Mouse (Mus musculus): Measurements from ENCODE around the gene Klk13. TPM values are rescaled to one million over a fixed set of nuclear protein-coding genes. Genes with fewer than 3 reads are reported as not detected.

Gene Klk13
- polyA plus RNA-seq (2014; fragmentation: Illumina TruSeq; extraction: RNeasy Lipid Tissue Mini Kit (QIAGEN cat#74804)), result not detected

DNA sequence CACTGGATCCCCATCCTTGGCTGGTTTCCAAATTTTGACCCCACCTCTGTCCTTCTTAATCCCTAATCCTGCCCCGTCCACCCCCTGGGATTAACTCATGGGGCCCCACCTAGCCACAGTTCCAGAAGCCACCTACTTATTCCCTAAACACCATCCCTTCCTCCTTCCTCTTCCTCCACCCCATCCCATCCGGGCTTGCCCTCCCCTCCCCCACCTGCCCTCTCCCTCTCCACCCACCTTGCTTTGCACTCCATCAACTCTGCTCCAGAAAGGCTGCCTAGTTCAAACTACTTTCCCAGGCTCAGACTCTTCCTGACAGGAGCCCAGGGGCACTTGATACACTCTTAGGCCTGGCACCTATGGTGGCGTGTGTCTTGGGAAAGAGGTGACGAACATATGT is at the start of gene Klk13:
Gene Klk13, plus strand, starts transcription at position 301 of the 400 bp plus-strand sequence.

DNA sequence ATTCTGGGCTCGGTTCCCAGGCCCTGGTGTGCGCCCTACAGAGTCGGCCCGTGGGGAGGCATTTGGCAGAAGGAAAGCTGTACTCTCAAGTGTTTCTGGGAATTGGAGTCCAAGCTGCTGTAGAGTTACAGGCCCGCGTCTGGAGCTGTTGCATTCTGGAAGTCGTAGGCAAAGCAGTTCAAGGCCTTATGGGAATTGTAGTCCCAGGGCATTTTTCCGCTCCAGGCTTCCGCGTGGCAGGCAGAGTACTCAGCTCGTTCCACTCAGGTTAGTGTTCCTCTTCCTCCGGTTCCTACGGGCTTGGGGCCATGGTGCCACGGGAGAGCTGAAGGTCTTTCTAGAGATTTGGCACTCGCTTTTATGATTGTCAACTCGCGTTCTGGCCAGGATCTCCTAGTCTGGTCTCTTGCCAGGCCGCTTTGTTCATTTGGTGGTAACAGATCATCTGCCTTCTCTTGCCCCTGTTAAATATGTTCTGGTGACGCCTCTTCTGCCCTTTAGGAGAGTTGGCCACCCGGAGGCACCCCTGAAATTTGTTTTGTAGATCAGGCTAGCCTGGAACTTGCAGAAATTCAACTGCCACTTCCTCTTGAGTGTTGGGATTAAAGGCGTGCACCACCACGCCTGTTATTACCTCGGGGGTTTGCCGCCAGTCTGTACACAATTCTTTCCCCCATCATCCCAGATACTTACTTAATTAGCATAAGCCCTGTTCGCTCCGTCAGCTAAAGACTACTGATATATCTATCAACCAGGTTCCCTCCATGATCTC is 40.4 kb upstream of the Klk13 start, which contains the start of gene Ctu1:
Gene Ctu1, plus strand, starts transcription at position 208 of the 772 bp plus-strand sequence.

DNA sequence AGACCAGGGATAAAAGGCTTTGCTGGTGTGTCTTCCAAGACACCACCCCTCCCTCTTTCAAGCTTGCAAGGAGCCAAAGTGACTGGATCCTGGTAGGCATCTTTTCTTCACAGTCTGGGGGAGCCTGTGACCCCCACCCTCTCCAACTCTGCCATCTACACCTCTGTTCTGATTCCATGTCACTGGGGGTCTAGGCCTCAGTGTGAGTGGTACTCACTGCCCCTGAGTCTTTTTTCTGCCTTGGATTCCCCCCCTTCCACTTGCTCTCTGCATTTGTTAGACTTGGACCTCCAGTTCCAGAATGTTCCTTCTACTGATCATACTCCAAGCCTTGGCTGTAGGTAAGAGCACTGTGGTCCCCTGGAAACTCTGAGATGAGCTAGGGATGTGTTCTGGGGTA is 22.2 kb upstream of the Klk13 start, which contains the start of gene Klk14:
Gene Klk14, plus strand, starts transcription at position 301 of the 400 bp plus-strand sequence.

DNA sequence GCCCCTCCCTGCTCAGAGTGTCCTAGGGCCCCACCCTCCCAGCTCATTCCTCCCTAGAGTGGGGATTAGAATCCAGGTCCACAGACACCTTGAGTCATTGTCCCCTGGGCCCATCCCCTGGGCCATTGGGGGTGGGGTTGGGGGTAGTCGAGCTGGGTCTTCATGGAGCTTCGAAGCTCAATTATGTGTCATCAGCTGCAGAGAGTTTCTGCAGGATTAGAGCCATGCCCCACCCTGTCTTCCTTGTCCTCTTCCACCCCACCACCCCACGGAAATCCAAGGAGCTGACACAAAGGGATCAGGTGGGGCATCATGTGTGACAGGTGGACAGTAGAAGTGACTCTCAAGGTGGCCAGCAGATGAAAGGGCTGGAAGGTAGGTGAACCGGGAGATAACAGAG is 56.2 kb downstream of the Klk13 start, which contains the start of gene Klk12:
Gene Klk12, plus strand, starts transcription at position 301 of the 400 bp plus-strand sequence.

DNA sequence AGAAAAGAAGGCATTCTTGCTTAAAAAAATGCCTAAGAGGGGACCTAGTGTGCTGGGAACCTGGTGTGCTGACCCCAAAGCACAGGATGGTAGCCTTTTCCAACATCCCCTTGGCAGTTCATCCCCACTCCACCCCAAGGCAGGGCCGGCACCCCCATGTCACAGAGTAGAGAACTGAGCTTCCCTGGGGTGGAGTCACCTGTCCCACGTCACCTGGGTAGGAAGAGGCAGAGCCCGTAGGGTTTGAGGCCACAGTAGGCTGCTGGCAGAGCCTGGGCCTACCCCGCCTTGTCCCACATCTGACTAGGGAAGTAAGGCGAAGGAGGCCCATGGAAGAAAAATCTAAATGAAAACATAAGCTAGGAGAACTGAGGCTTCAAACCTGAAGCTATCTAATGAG is 62.0 kb downstream of the Klk13 start, which contains the start of gene Klk11:
Gene Klk11, plus strand, starts transcription at position 241 of the 400 bp plus-strand sequence.

Other genes with a start within 250 kb of the Klk13 start
- gene Vsig10l, start 249.4 kb upstream of the Klk13 start, polyA plus RNA-seq (2014; fragmentation: Illumina TruSeq; extraction: RNeasy Lipid Tissue Mini Kit (QIAGEN cat#74804)), result 0.88 TPM
- not detected for gene Iglon5, start 222.5 kb upstream of the Klk13 start, polyA plus RNA-seq (2014; fragmentation: Illumina TruSeq; extraction: RNeasy Lipid Tissue Mini Kit (QIAGEN cat#74804))
- gene 4931406B18Rik, start 206.6 kb upstream of the Klk13 start, polyA plus RNA-seq (2014; fragmentation: Illumina TruSeq; extraction: RNeasy Lipid Tissue Mini Kit (QIAGEN cat#74804)), result not detected
- 5.7 TPM for gene Cd33, start 168.1 kb upstream of the Klk13 start, polyA plus RNA-seq (2014; fragmentation: Illumina TruSeq; extraction: RNeasy Lipid Tissue Mini Kit (QIAGEN cat#74804))
- gene Zfp658, start 150.3 kb upstream of the Klk13 start, polyA plus RNA-seq (2014; fragmentation: Illumina TruSeq; extraction: RNeasy Lipid Tissue Mini Kit (QIAGEN cat#74804)), result 3.5 TPM
- gene Zfp719, start 133.0 kb upstream of the Klk13 start, polyA plus RNA-seq (2014; fragmentation: Illumina TruSeq; extraction: RNeasy Lipid Tissue Mini Kit (QIAGEN cat#74804)), result 42.2 TPM
- gene Zfp819, start 105.4 kb upstream of the Klk13 start, polyA plus RNA-seq (2014; fragmentation: Illumina TruSeq; extraction: RNeasy Lipid Tissue Mini Kit (QIAGEN cat#74804)), result 0.20 TPM
- not detected for gene Ceacam18, start 77.9 kb upstream of the Klk13 start, polyA plus RNA-seq (2014; fragmentation: Illumina TruSeq; extraction: RNeasy Lipid Tissue Mini Kit (QIAGEN cat#74804))
- gene Siglece, start 52.4 kb upstream of the Klk13 start, polyA plus RNA-seq (2014; fragmentation: Illumina TruSeq; extraction: RNeasy Lipid Tissue Mini Kit (QIAGEN cat#74804)), result 0.66 TPM
- gene Ctu1, start 40.6 kb upstream of the Klk13 start, polyA plus RNA-seq (2014; fragmentation: Illumina TruSeq; extraction: RNeasy Lipid Tissue Mini Kit (QIAGEN cat#74804)), result 3.2 TPM
- gene Klk14, start 22.1 kb upstream of the Klk13 start, polyA plus RNA-seq (2014; fragmentation: Illumina TruSeq; extraction: RNeasy Lipid Tissue Mini Kit (QIAGEN cat#74804)), result not detected
- gene Klk12, start 56.3 kb downstream of the Klk13 start, polyA plus RNA-seq (2014; fragmentation: Illumina TruSeq; extraction: RNeasy Lipid Tissue Mini Kit (QIAGEN cat#74804)), result not detected
- 0.48 TPM for gene Klk11, start 62.0 kb downstream of the Klk13 start, polyA plus RNA-seq (2014; fragmentation: Illumina TruSeq; extraction: RNeasy Lipid Tissue Mini Kit (QIAGEN cat#74804))
- not detected for gene Klk10, start 68.5 kb downstream of the Klk13 start, polyA plus RNA-seq (2014; fragmentation: Illumina TruSeq; extraction: RNeasy Lipid Tissue Mini Kit (QIAGEN cat#74804))
- gene Klk9, start 79.3 kb downstream of the Klk13 start, polyA plus RNA-seq (2014; fragmentation: Illumina TruSeq; extraction: RNeasy Lipid Tissue Mini Kit (QIAGEN cat#74804)), result not detected
- not detected for gene Klk8, start 85.0 kb downstream of the Klk13 start, polyA plus RNA-seq (2014; fragmentation: Illumina TruSeq; extraction: RNeasy Lipid Tissue Mini Kit (QIAGEN cat#74804))
- not detected for gene Klk7, start 98.7 kb downstream of the Klk13 start, polyA plus RNA-seq (2014; fragmentation: Illumina TruSeq; extraction: RNeasy Lipid Tissue Mini Kit (QIAGEN cat#74804))
- not detected for gene Klk6, start 111.9 kb downstream of the Klk13 start, polyA plus RNA-seq (2014; fragmentation: Illumina TruSeq; extraction: RNeasy Lipid Tissue Mini Kit (QIAGEN cat#74804))
- not detected for gene Klk5, start 129.4 kb downstream of the Klk13 start, polyA plus RNA-seq (2014; fragmentation: Illumina TruSeq; extraction: RNeasy Lipid Tissue Mini Kit (QIAGEN cat#74804))
- gene Klk4, start 168.6 kb downstream of the Klk13 start, polyA plus RNA-seq (2014; fragmentation: Illumina TruSeq; extraction: RNeasy Lipid Tissue Mini Kit (QIAGEN cat#74804)), result not detected
- not detected for gene Klk15, start 221.2 kb downstream of the Klk13 start, polyA plus RNA-seq (2014; fragmentation: Illumina TruSeq; extraction: RNeasy Lipid Tissue Mini Kit (QIAGEN cat#74804))
- not detected for gene Klk1b8, start 238.1 kb downstream of the Klk13 start, polyA plus RNA-seq (2014; fragmentation: Illumina TruSeq; extraction: RNeasy Lipid Tissue Mini Kit (QIAGEN cat#74804))

All from ovary, adult 10 weeks (tissue).